Mouse (Mus musculus) liver, postnatal 0 days (tissue): ENCODE results near the gene Dyrk3. TPM values are rescaled to one million over a fixed set of nuclear protein-coding genes. Genes with fewer than 3 reads are reported as not detected.

Experiments used
- ATAC-seq: fragments of 200-750 bp; cut with Nextera tagmentation; 2 replicates; pipeline ENCODE4 v1.8.0; 2017; ENCODE audit warnings: mild to moderate bottlenecking, moderate library complexity
- DNase-seq: peaks from one replicate; pipeline ENCODE4 v3.0.0-alpha.2; 2016
- H3K27ac ChIP-seq: fragments of 300-500 bp; sonication (generic); 2 replicates; pipeline ENCODE4 v1.5.1; 2014; ENCODE audit warnings: antibody characterized with exemption, moderate library complexity, mild to moderate bottlenecking, low read depth
- H3K27me3 ChIP-seq: fragments of 300-500 bp; sonication (generic); 2 replicates; pipeline ENCODE4 v1.6.1; 2014; ENCODE audit warnings: low read length, control low read depth, mixed read lengths; ENCODE audit not compliant: insufficient read depth
- H3K36me3 ChIP-seq: fragments of 300-500 bp; sonication (generic); replicated peaks from 2 replicates; pipeline ENCODE4 v1.6.1; 2014; ENCODE audit warnings: mild to moderate bottlenecking, control low read depth, low read length, moderate library complexity, mixed read lengths; ENCODE audit not compliant: insufficient read depth
- H3K4me1 ChIP-seq: fragments of 300-500 bp; sonication (generic); 2 replicates; pipeline ENCODE4 v1.6.1; 2014; ENCODE audit warnings: antibody characterized with exemption, mild to moderate bottlenecking, control low read depth; ENCODE audit not compliant: insufficient read depth
- H3K4me2 ChIP-seq: fragments of 300-500 bp; sonication (generic); 2 replicates; pipeline ENCODE4 v1.6.1; 2014; ENCODE audit warnings: low read depth, mild to moderate bottlenecking, low read length, moderate library complexity, mixed read lengths
- H3K4me3 ChIP-seq: fragments of 300-500 bp; sonication (generic); 2 replicates; pipeline ENCODE4 v1.5.1; 2014; ENCODE audit warnings: low read depth, low read length
- H3K9ac ChIP-seq: fragments of 300-500 bp; sonication (generic); replicated peaks from 2 replicates; pipeline ENCODE4 v1.6.1; 2014; ENCODE audit warnings: mild to moderate bottlenecking, moderate library complexity
- H3K9me3 ChIP-seq: fragments of 300-500 bp; sonication (generic); 2 replicates; pipeline ENCODE4 v1.6.1; 2016; ENCODE audit warnings: mild to moderate bottlenecking, control low read depth, low read length, mixed read lengths
- CTCF ChIP-seq: sonication (generic); IDR thresholded peaks from 2 replicates; pipeline ENCODE4 v1.5.1; 2016; ENCODE audit warnings: antibody characterized with exemption, low read depth
- EP300 ChIP-seq: IDR thresholded peaks from 2 replicates; pipeline ENCODE4 v1.6.1; 2016; ENCODE audit warnings: antibody characterized with exemption, low read depth, mild to moderate bottlenecking
- WGBS: fragments of 180-500 bp; shearing (Covaris S2); extraction: QIAGEN DNeasy Blood & Tissue Kit; methylation state at CpG from one replicate; pipeline ENCODE4 v1.1.7; 2014; ENCODE audit not compliant: insufficient replicate concordance; 5-methylcytosine and 5-hydroxymethylcytosine counted together
- polyA plus RNA-seq: library from polyadenylated mRNA; unstranded; fragments of >200 nt; fragmentation: Nextera tagmentation; extraction: Ambion mirVana; gene quantifications from 2 replicates; pipeline ENCODE4 v1.2.1, GENCODE M21; 2015

The Dyrk3 gene
- polyA plus RNA-seq, 1 experiment from 2014 or later = 10.3 TPM

- no peaks in the 10 kb centered on the region; the same call in 1 of the 2 replicates for H3K4me1 ChIP-seq
- no peaks in the 10 kb centered on the region for H3K9me3 ChIP-seq
- H3K4me3 ChIP-seq = no peak overlapping the region
- TF ChIP-seq CTCF (no peak), EP300 (no peak)
- peak overlapping the region; percentile 44; the same call in 1 of the 2 replicates for H3K4me2 ChIP-seq
- WGBS = 40% methylated on average over 10 of the region's 10 CpGs
- H3K36me3 ChIP-seq = no peaks in the 10 kb centered on the region
- no peak overlapping the region for H3K9ac ChIP-seq
- DNase-seq = no peak
- ATAC-seq = peak; percentile 19
- H3K27me3 ChIP-seq = no peaks in the 10 kb centered on the region
- peak overlapping the region; percentile 70 for H3K27ac ChIP-seq
Observed at GRCm38 (mm10) chr1:131103776-131104424, 34.2 kb downstream of the Dyrk3 start.

GRCm38 (mm10) chr1:131100808-131101207 is 37.3 kb downstream of the Dyrk3 start:
- ATAC-seq (no peak), DNase-seq (no peak)
- Histone ChIP-seq H3K4me3 (no peak overlapping the region), H3K9ac (no peak overlapping the region), H3K4me2 (no peak overlapping the region), H3K27me3 (no peaks in the 10 kb centered on the region), H3K36me3 (no peaks in the 10 kb centered on the region), H3K27ac (no peak overlapping the region), H3K4me1 (peaks cover 3% of the 10 kb centered on the region), H3K9me3 (no peaks in the 10 kb centered on the region)
- whole genome bisulfite sequencing = 76% methylated on average over 1 of the region's 1 CpGs
- no peak for TF ChIP-seq CTCF
- TF ChIP-seq EP300 = no peak

- H3K9ac ChIP-seq = peak within 1 kb of the TSS; percentile 93
- H3K27ac ChIP-seq = peak within 1 kb of the TSS; percentile 96
- peak within 1 kb of the TSS; percentile 98 for H3K4me2 ChIP-seq
- ATAC-seq (peak; percentile 92), DNase-seq (peak; percentile 96)
- H3K36me3 ChIP-seq = no peaks in the 10 kb centered on the region
- H3K4me3 ChIP-seq = peak within 1 kb of the TSS; percentile 95
- no peaks in the 10 kb centered on the region for H3K9me3 ChIP-seq
- WGBS = 1% methylated on average over 19 of the region's 32 CpGs
- peaks cover 30% of the 10 kb centered on the region for H3K4me1 ChIP-seq
- H3K27me3 ChIP-seq = no peaks in the 10 kb centered on the region
- TF ChIP-seq CTCF = no peak
- no peak for TF ChIP-seq EP300
Observed at GRCm38 (mm10) chr1:131097700-131098094, 40.4 kb downstream of the Dyrk3 start, which contains the start of gene Mapkapk2. Gene Mapkapk2 (minus strand): TSS chr1:131097826.

- H3K4me1 ChIP-seq = peaks cover 36% of the 10 kb centered on the region
- WGBS = under 1% methylated on average over 76 of the region's 98 CpGs
- TF ChIP-seq CTCF = no peak
- no peak for TF ChIP-seq EP300
Observed at GRCm38 (mm10) chr1:131096803-131097699, 41.1 kb downstream of the Dyrk3 start.

GRCm38 (mm10) chr1:131096132-131096695 is 41.9 kb downstream of the Dyrk3 start:
- Histone ChIP-seq H3K9ac (peak overlapping the region; percentile 93), H3K9me3 (no peaks in the 10 kb centered on the region), H3K4me3 (peak overlapping the region; percentile 95), H3K27ac (peak overlapping the region; percentile 96), H3K36me3 (no peaks in the 10 kb centered on the region), H3K27me3 (no peaks in the 10 kb centered on the region), H3K4me2 (peak overlapping the region; percentile 98), H3K4me1 (peaks cover 43% of the 10 kb centered on the region)
- ATAC-seq (no peak), DNase-seq (no peak)
- no peak for TF ChIP-seq EP300
- TF ChIP-seq CTCF = no peak
- WGBS = 6% methylated on average over 9 of the region's 9 CpGs

More at GRCm38 (mm10) chr1:131096803-131097699, 41.1 kb downstream of the Dyrk3 start:
- peak overlapping the region; percentile 95 for H3K4me3 ChIP-seq
- H3K9me3 ChIP-seq = no peaks in the 10 kb centered on the region
- DNase-seq = peak; percentile 71
- H3K9ac ChIP-seq = peak overlapping the region; percentile 93
- peak; percentile 51 for ATAC-seq
- H3K27me3 ChIP-seq = no peaks in the 10 kb centered on the region
- peak overlapping the region; percentile 96 for H3K27ac ChIP-seq
- peak overlapping the region; percentile 98 for H3K4me2 ChIP-seq
- H3K36me3 ChIP-seq = no peaks in the 10 kb centered on the region

- no peaks in the 10 kb centered on the region for H3K36me3 ChIP-seq
- TF ChIP-seq CTCF = no peak
- no peak for TF ChIP-seq EP300
- peaks cover 49% of the 10 kb centered on the region for H3K4me1 ChIP-seq
- DNase-seq = no peak
- H3K9ac ChIP-seq = peak overlapping the region; percentile 93
- no peak for ATAC-seq
- H3K4me2 ChIP-seq = peak overlapping the region; percentile 98
- 16% methylated on average over 8 of the region's 8 CpGs for WGBS
- peak overlapping the region; percentile 95 for H3K4me3 ChIP-seq
- H3K27me3 ChIP-seq = no peaks in the 10 kb centered on the region
- no peaks in the 10 kb centered on the region for H3K9me3 ChIP-seq
- H3K27ac ChIP-seq = peak overlapping the region; percentile 96
Observed at GRCm38 (mm10) chr1:131095574-131095973, 42.6 kb downstream of the Dyrk3 start.
